Comparison of ENCODE assay signal across 16 mouse cellular contexts in the genomic region with DNA sequence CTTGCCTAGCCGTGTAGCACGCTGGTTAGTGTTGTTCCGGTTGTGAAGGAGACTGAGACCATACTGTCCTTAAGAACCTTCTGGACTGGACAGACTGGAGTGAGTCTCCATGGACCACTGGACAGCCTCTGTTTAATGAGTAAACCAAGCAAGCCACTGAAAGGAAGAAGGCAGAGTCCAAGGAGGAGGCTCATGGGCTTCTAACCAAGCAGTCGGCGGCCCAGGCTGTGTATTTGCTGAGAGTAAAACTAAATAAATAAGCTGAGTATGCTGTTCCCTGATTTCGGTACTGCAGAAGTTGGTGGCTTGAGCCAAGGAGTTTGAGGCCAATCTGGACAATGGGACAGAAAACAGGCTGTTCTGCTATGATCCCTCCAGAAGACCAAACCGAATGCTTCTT.
"Had no signal": no experiment of that assay in that cellular context is flagged by ENCODE, and none has a peak within 500 bp of the region (broad histone marks: within the 10 kb centered on the region; RNA-seq: fewer than 3 reads in every experiment).

No protein-coding gene starts in this region.

- H3K9ac ChIP-seq: intestine, embryonic 15.5 days; limb, embryonic 13.5 days; lung, embryonic 14.5 days; neural tube, embryonic 13.5 days; stomach, embryonic 15.5 days had no signal

- H3K27ac ChIP-seq: intestine, embryonic 15.5 days; limb, embryonic 13.5 days; neural tube, embryonic 13.5 days; stomach, embryonic 15.5 days had no signal

- H3K36me3 ChIP-seq: intestine, embryonic 15.5 days; limb, embryonic 13.5 days; neural tube, embryonic 13.5 days; stomach, embryonic 15.5 days had no signal

- H3K4me3 ChIP-seq: intestine, embryonic 15.5 days; limb, embryonic 13.5 days; megakaryocyte, embryonic 14.5 days; neural tube, embryonic 13.5 days; stomach, embryonic 15.5 days had no signal

- ATAC-seq: intestine, embryonic 15.5 days; midbrain, embryonic 16.5 days had no signal

- H3K9me3 ChIP-seq: intestine, embryonic 15.5 days; limb, embryonic 13.5 days; megakaryocyte, embryonic 14.5 days; neural tube, embryonic 13.5 days; stomach, embryonic 15.5 days had no signal

- H3K27me3 ChIP-seq: intestine, embryonic 15.5 days; limb, embryonic 13.5 days; neural tube, embryonic 13.5 days; stomach, embryonic 15.5 days had no signal

- DNase-seq: layer of hippocampus, adult 9-11 months; layer of hippocampus, postnatal 36 days; lung, embryonic 14.5 days; lung, postnatal 10 days; lung, postnatal 4 days; retina, postnatal 1 day; right cerebral cortex, postnatal 14 days; thymus, adult 2 months; thymus, postnatal 25 days had no signal

- H3K4me2 ChIP-seq: intestine, embryonic 15.5 days; limb, embryonic 13.5 days; lung, embryonic 14.5 days; midbrain, embryonic 11.5 days; neural tube, embryonic 13.5 days; stomach, embryonic 15.5 days had no signal
